Mouse (Mus musculus): ENCODE data around the gene Swap70.

DNA sequence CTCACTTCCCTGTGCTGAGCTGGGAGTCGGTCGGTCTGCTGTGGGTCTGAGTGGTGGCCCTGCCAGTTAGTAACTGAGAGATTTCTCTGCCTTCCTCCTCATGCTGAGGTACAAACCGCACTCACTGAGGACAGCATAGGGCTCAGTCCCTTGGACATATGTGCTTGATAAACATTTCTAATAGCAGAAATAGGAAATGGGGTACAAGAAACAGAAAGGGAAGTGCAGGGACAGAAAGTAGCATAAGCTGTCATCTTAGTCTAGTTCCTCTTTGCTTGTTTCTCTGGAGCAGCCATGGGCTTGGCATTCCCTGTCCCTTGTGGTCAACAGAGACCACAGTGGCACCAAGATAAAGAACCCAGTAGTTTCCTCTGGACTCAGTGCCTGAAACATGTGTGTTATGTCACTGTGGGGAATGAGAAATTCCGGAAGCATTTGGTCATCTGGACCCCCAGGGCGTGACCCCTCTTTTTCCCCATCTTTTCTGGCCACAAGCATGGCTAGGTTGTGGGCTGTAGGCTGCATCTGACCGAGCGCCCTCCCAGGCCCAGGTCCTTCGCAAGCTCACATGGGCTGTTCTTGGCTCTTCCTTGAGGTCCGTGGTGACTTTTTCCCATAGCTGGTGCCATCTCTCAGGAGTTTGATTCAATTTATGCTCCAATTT lies 92.0 kb downstream of the Swap70 start:
- TF ChIP-seq CTCF (IDR thresholded peaks at IDR 0.05; ENCODE audit: extremely low read depth, insufficient read depth, low read length) = no peak
- TF ChIP-seq POLR2A (IDR thresholded peaks at IDR 0.05; ENCODE audit: extremely low read depth, insufficient read depth, low read length) = no peak

Measured in cortical plate, adult 2 months (tissue).